Mouse (Mus musculus) stomach, embryonic 14.5 days (tissue): Measurements from ENCODE around the gene Btbd11. TPM values are rescaled to one million over a fixed set of nuclear protein-coding genes. Genes with fewer than 3 reads are reported as not detected.

ENCODE experiments used
- ATAC-seq: fragments of 200-750 bp; cut with Nextera tagmentation; 2 replicates; pipeline ENCODE4 v1.8.0; 2017; ENCODE audit warnings: low read depth, moderate TSS enrichment; ENCODE audit not compliant: insufficient number of reproducible peaks, insufficient read depth, low FRiP score
- H3K27ac ChIP-seq: fragments of 300-500 bp; sonication (generic); 2 replicates; pipeline ENCODE4 v1.5.1; 2014; ENCODE audit warnings: mild to moderate bottlenecking, low read length, moderate library complexity, mixed read lengths
- H3K27me3 ChIP-seq: fragments of 300-500 bp; sonication (generic); 2 replicates; pipeline ENCODE4 v1.6.1; 2014; ENCODE audit warnings: low read length, control low read depth, mixed read lengths; ENCODE audit not compliant: control insufficient read depth, insufficient read depth
- H3K36me3 ChIP-seq: fragments of 300-500 bp; sonication (generic); 2 replicates; pipeline ENCODE4 v1.6.1; 2014; ENCODE audit warnings: mild to moderate bottlenecking, control low read depth, low read length, moderate library complexity, mixed read lengths; ENCODE audit not compliant: control insufficient read depth, insufficient read depth
- H3K4me1 ChIP-seq: fragments of 300-500 bp; sonication (generic); 2 replicates; pipeline ENCODE4 v1.6.1; 2014; ENCODE audit warnings: low read length, control low read depth, mixed read lengths; ENCODE audit not compliant: control insufficient read depth, insufficient read depth
- H3K4me2 ChIP-seq: fragments of 300-500 bp; sonication (generic); replicated peaks from 2 replicates; pipeline ENCODE4 v1.6.1; 2014; ENCODE audit warnings: low read depth, low read length, control low read depth
- H3K4me3 ChIP-seq: fragments of 300-500 bp; sonication (generic); 2 replicates; pipeline ENCODE4 v1.5.1; 2014; ENCODE audit warnings: low read depth, low read length, control low read depth
- H3K9ac ChIP-seq: fragments of 300-500 bp; sonication (generic); replicated peaks from 2 replicates; pipeline ENCODE4 v1.6.1; 2014; ENCODE audit warnings: low read depth, mild to moderate bottlenecking, control low read depth, low read length, moderate library complexity, mixed read lengths
- H3K9me3 ChIP-seq: fragments of 300-500 bp; sonication (generic); 2 replicates; pipeline ENCODE4 v1.6.1; 2016; ENCODE audit warnings: low read depth, low read length, control low read depth; ENCODE audit not compliant: control insufficient read depth
- WGBS: fragments of 180-500 bp; shearing (Covaris S2); extraction: QIAGEN DNeasy Blood & Tissue Kit; methylation state at CpG from one replicate; pipeline ENCODE4 v1.1.7; 2014; 5-methylcytosine and 5-hydroxymethylcytosine counted together
- polyA plus RNA-seq: library from polyadenylated mRNA; unstranded; fragments of >200 nt; fragmentation: Nextera tagmentation; extraction: Ambion mirVana; gene quantifications from 2 replicates; pipeline ENCODE4 v1.2.1, GENCODE M21; 2014

Gene Btbd11
- polyA plus RNA-seq, 1 experiment from 2014 or later: 2.4 TPM

DNA sequence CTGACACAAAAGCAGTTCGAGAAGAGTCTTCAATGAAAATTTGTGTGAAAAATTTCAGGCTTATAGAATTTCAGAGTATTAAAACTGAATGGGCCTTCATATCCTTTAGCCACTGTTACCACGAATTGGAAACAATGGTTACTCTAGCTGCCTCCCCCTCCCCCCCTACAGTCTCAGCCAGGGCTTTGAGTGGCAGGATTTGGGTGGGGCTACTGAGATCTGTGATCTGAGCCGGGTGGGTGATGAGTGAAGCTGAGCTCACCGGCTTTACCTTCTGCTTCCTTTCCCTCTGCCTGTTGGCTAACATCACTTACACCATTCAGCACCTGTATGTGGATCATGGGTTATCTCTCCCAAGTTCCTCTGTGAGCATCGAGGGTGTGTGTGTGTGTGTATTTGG lies 158.4 kb downstream of the Btbd11 start:
- no peak overlapping the region for H3K9ac ChIP-seq
- no peak overlapping the region for H3K4me3 ChIP-seq
- no peaks in the 10 kb centered on the region for H3K4me1 ChIP-seq
- H3K27ac ChIP-seq: no peak overlapping the region
- WGBS: 46% methylated on average over 5 of the region's 5 CpGs
- H3K4me2 ChIP-seq: no peak overlapping the region
- no peaks in the 10 kb centered on the region for H3K36me3 ChIP-seq
- no peaks in the 10 kb centered on the region for H3K27me3 ChIP-seq
- ATAC-seq: no peak
- H3K9me3 ChIP-seq: no peaks in the 10 kb centered on the region

DNA sequence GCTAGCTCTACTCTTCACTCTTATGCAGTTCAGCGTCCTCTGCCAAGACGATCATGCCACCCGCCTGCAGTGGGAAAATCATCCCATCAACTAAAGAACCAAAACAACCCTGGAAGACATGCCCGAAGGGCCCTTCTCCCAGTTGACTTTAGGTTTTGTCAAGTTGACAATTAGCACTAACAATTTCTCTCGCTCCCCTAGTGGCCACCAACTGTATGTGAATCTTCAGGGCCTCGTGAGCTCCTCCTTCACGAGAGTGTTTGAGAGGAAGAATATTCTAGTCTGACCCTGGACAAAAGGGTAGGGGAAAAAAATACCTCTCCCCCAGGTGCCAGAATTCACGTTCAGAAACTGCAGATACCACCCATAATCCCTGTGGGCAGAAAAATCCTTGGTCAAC lies 168.6 kb downstream of the Btbd11 start:
- no peaks in the 10 kb centered on the region for H3K36me3 ChIP-seq
- H3K9me3 ChIP-seq: 0 out of 2 replicates have a peak, but pooled peaks cover 2% of the 10 kb centered on the region
- H3K27me3 ChIP-seq: no peaks in the 10 kb centered on the region
- no peak overlapping the region for H3K4me2 ChIP-seq
- no peak overlapping the region for H3K9ac ChIP-seq
- H3K27ac ChIP-seq: no peak overlapping the region
- WGBS: 64% methylated on average over 8 of the region's 8 CpGs
- no peak for ATAC-seq
- no peak overlapping the region for H3K4me3 ChIP-seq
- H3K4me1 ChIP-seq: no peaks in the 10 kb centered on the region

DNA sequence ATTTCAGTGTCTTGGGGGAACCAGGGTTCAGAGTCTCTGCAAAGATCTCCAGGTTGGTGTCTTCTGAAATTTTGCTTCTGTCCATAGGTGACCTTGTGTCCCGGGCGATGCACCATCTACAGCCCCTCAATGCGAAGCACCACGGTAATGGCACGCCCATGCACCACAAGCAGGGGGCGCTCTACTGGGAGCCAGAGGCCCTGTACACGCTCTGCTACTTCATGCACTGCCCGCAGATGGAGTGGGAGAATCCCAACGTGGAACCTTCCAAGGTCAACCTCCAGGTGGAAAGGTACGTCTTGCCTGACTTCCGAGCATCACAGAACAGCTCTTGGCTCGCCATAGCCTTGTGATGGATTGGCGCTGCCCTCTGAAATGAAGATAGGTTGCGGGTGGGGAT lies 174.8 kb downstream of the Btbd11 start:
- H3K27me3 ChIP-seq: no peaks in the 10 kb centered on the region
- no peak for ATAC-seq
- no peak overlapping the region for H3K27ac ChIP-seq
- H3K4me2 ChIP-seq: no peak overlapping the region
- WGBS: 91% methylated on average over 14 of the region's 14 CpGs
- no peaks in the 10 kb centered on the region for H3K4me1 ChIP-seq
- H3K4me3 ChIP-seq: no peak overlapping the region
- H3K9ac ChIP-seq: no peak overlapping the region
- H3K9me3 ChIP-seq: 0 out of 2 replicates have a peak, but pooled peaks cover 3% of the 10 kb centered on the region
- no peaks in the 10 kb centered on the region for H3K36me3 ChIP-seq

DNA sequence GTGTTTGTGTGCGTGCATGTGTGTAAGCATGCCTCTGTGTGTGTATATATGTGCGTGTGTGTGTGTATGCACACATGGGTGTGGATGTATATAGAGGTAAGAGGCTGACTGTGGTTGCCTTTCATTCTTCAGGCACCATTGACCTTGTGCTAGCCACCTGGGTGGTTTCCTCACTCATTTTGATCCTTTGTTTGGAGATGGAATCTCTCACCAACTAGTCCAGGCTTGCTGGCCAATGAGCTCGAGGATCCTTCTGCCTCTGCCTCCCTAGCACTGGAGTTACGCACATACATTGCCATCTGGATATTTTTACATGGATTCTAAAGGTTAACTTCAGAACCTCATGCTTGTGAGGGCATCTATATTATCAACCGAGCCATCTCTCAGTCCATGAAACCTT lies 184.8 kb downstream of the Btbd11 start:
- Histone ChIP-seq H3K4me1 (no peaks in the 10 kb centered on the region), H3K27ac (no peak overlapping the region), H3K4me3 (no peak overlapping the region), H3K36me3 (no peaks in the 10 kb centered on the region), H3K27me3 (no peaks in the 10 kb centered on the region), H3K4me2 (no peak overlapping the region), H3K9me3 (peaks cover 3% of the 10 kb centered on the region; the same call in 1 of the 2 replicates), H3K9ac (no peak overlapping the region)
- 85% methylated on average over 5 of the region's 5 CpGs for WGBS
- ATAC-seq: no peak

DNA sequence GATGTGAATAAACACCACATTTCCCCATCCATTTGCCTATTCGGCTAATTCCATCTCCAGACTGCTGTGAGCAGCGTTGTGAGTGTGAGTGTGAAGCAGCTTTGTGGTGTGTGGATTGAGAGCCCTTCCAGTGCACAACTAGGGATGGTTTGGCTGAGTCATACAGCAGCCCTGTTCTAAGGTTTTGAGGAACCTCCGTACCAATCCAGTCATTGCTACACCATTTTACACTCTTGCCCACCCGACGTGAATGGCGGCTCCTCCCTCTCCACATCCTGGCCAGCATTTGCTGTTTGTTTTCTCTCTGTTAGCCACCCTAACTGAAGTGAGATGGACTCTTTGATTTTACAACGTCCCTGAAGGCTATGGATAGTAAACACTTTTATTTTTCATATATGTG lies 186.0 kb downstream of the Btbd11 start:
- Histone ChIP-seq H3K4me1 (no peaks in the 10 kb centered on the region), H3K4me3 (no peak overlapping the region), H3K4me2 (no peak overlapping the region), H3K9me3 (peaks cover 3% of the 10 kb centered on the region; the same call in 1 of the 2 replicates), H3K9ac (no peak overlapping the region), H3K27ac (no peak overlapping the region), H3K36me3 (no peaks in the 10 kb centered on the region), H3K27me3 (no peaks in the 10 kb centered on the region)
- ATAC-seq: no peak
- WGBS: 79% methylated on average over 7 of the region's 7 CpGs

DNA sequence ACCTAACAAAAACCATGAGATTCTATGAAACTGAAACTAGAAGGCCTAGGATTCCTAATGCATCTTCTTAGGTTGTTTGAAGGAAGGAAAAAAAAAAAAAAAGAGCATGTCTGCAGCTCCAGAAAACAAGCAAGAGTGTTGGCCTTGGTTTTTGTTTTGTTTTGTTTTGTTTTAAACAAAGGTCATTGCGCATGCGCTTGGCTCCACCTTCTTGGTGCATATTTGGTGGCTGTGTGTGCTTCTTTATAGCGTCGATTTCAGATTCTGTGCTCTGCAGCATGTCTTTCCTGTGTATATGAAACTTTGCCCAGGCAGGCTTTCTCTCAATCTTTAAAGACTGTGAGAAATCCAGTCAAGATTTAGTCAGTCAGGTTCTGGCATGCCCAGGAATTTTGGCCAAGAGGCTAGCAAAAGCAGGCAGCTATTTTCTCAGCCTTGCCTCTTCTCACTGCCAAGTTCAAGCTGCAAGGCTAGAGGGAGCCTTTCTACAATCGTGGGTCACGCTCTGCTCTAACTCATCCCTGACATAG lies 191.3 kb downstream of the Btbd11 start:
- no peak overlapping the region for H3K4me2 ChIP-seq
- no peaks in the 10 kb centered on the region for H3K27me3 ChIP-seq
- H3K4me1 ChIP-seq: no peaks in the 10 kb centered on the region
- H3K36me3 ChIP-seq: no peaks in the 10 kb centered on the region
- H3K9ac ChIP-seq: no peak overlapping the region
- no peak for ATAC-seq
- H3K9me3 ChIP-seq: peaks cover 3% of the 10 kb centered on the region; the same call in 1 of the 2 replicates
- no peak overlapping the region for H3K4me3 ChIP-seq
- no peak overlapping the region for H3K27ac ChIP-seq
- WGBS: 84% methylated on average over 6 of the region's 6 CpGs

DNA sequence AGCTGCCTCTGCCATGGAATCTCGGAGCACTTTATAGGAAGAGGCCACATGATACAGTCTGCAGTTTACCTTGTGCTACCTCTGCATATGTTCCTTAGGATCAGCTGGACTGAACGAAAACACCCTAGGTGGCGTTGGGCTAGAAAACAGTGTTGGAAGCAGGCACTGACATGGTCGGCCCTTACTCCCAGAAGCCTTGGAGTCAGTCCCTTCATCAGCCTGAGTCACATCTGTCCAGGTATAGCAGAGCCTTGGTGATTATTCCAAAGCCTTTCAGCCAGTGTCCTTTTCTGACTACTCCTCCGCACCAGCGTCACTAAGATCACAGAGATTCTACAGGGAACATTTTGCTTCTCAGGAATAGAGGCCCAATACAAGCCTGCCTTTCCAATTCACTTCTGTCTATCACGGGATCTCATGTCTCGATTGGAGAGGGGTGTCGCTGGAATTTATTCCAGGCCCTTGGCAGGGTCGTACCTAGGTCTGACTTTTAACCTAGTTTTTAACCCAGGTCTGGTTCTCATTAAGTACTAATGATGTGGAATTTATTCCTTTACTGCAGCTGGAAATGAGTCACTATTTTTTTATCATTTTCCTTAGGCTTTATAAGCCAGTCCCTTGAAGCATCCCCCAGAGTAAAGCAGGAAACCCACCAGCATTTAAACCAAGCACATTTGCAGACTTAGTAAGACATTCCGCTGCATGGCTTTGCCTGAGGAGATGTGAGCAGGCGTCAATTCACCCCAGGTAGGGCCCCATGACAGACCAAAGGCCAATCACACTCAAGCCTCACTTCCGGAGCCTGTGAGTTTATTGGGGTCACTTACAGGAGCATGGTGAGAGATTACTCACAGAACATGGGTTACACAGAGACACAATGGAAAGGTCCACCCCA lies 192.2 kb downstream of the Btbd11 start:
- Histone ChIP-seq H3K27ac (no peak overlapping the region), H3K4me2 (no peak overlapping the region), H3K36me3 (no peaks in the 10 kb centered on the region), H3K27me3 (no peaks in the 10 kb centered on the region), H3K4me3 (no peak overlapping the region), H3K9ac (no peak overlapping the region), H3K9me3 (no peaks in the 10 kb centered on the region), H3K4me1 (no peaks in the 10 kb centered on the region)
- WGBS: 87% methylated on average over 13 of the region's 13 CpGs
- no peak for ATAC-seq

DNA sequence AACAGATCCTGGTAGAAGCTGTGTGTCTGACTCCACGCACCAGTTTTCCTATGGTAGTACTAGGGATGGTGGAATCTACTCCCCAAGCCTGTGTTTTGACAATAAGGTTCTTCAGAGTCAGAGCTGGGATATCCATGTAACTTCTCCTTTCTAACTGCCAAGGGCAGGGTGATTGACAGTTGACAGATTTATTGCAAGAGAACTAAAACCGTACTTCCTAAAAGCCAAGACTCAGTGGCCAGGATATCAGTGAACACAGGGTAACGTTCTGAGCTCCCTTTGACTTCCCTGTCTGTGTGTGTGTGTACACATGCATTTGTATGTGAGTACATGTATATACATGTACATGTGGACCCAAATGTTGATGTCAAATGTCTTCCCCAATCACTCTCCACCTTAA lies 201.1 kb downstream of the Btbd11 start:
- H3K27me3 ChIP-seq: no peaks in the 10 kb centered on the region
- 85% methylated on average over 3 of the region's 3 CpGs for WGBS
- H3K27ac ChIP-seq: no peak overlapping the region
- no peaks in the 10 kb centered on the region for H3K36me3 ChIP-seq
- no peaks in the 10 kb centered on the region for H3K9me3 ChIP-seq
- no peaks in the 10 kb centered on the region for H3K4me1 ChIP-seq
- no peak overlapping the region for H3K9ac ChIP-seq
- no peak overlapping the region for H3K4me3 ChIP-seq
- no peak overlapping the region for H3K4me2 ChIP-seq
- ATAC-seq: no peak
